Mouse (Mus musculus) thymus, adult 2 months (tissue): ENCODE measurements around the gene Gfra1. TPM values are rescaled to one million over a fixed set of nuclear protein-coding genes. Genes with fewer than 3 reads are reported as not detected.

Source experiments
- DNase-seq: peaks from one replicate; pipeline ENCODE4 v3.0.0; 2021
- H3K27ac ChIP-seq: fragments of 200-500 bp; 2 replicates; pipeline ENCODE4 v1.5.1; 2012; ENCODE audit warnings: low read length, control low read depth; ENCODE audit not compliant: control insufficient read depth, insufficient read depth
- H3K27me3 ChIP-seq: fragments of 200-500 bp; 2 replicates; pipeline ENCODE4 v1.6.1; 2012; ENCODE audit warnings: mild to moderate bottlenecking, low read length, moderate library complexity, mixed read lengths; ENCODE audit not compliant: control insufficient read depth, insufficient read depth
- H3K36me3 ChIP-seq: fragments of 200-500 bp; 2 replicates; pipeline ENCODE4 v1.6.1; 2012; ENCODE audit warnings: mild to moderate bottlenecking, low read length, moderate library complexity; ENCODE audit not compliant: control insufficient read depth, insufficient read depth
- H3K4me1 ChIP-seq: fragments of 200-500 bp; replicated peaks from 2 replicates; pipeline ENCODE4 v1.6.1; 2012; ENCODE audit warnings: low read length; ENCODE audit not compliant: control insufficient read depth, insufficient read depth
- H3K4me3 ChIP-seq: fragments of 200-500 bp; 2 replicates; pipeline ENCODE4 v1.5.1; 2012; ENCODE audit warnings: mild to moderate bottlenecking, low read length, control low read depth, moderate library complexity; ENCODE audit not compliant: control insufficient read depth, insufficient read depth
- CTCF ChIP-seq: fragments of 200-500 bp; IDR thresholded peaks from 2 replicates; pipeline ENCODE4 v1.5.1; 2012; ENCODE audit warnings: mild to moderate bottlenecking, control low read depth, low read length, moderate library complexity, borderline replicate concordance; ENCODE audit not compliant: control insufficient read depth, poor library complexity, insufficient read depth; ENCODE audit errors: extremely low read depth
- POLR2A ChIP-seq: fragments of 200-500 bp; IDR thresholded peaks from 2 replicates; pipeline ENCODE4 v1.6.1; 2012; ENCODE audit warnings: mild to moderate bottlenecking, low read length, control low read depth, moderate library complexity; ENCODE audit not compliant: control insufficient read depth, poor library complexity, insufficient read depth; ENCODE audit errors: extremely low read depth
- WGBS: fragments of 180-500 bp; shearing (Covaris S2); methylation state at CpG from one replicate; pipeline ENCODE4 v1.1.7; 2018; 5-methylcytosine and 5-hydroxymethylcytosine counted together
- polyA plus RNA-seq: library from polyadenylated mRNA; depleted of rRNA; stranded (reverse); fragments of >200 nt; gene quantifications from 2 replicates; pipeline ENCODE4 v1.2.3, GENCODE M21; 2012

Gene Gfra1
- polyA plus RNA-seq, 1 experiment: 7.0 TPM

- no peaks in the 10 kb centered on the region for H3K36me3 ChIP-seq
- TF ChIP-seq POLR2A (no peak), CTCF (no peak)
- DNase-seq: no peak
- H3K4me3 ChIP-seq: no peak overlapping the region
- 96% methylated on average over 6 of the region's 6 CpGs for WGBS
- H3K27ac ChIP-seq: no peak overlapping the region
- no peaks in the 10 kb centered on the region for H3K27me3 ChIP-seq
- no peaks in the 10 kb centered on the region for H3K4me1 ChIP-seq
Observed at GRCm38 (mm10) chr19:58288145-58288544, 167.6 kb downstream of the Gfra1 start.

GRCm38 (mm10) chr19:58275281-58275680 is 180.4 kb downstream of the Gfra1 start:
- WGBS: 77% methylated on average over 9 of the region's 9 CpGs
- H3K27ac ChIP-seq: no peak overlapping the region
- H3K4me3 ChIP-seq: no peak overlapping the region

GRCm38 (mm10) chr19:58271815-58272214 is 183.9 kb downstream of the Gfra1 start:
- H3K27ac ChIP-seq: no peak overlapping the region
- no peak overlapping the region for H3K4me3 ChIP-seq
- WGBS: 96% methylated on average over 8 of the region's 8 CpGs
- no peak for DNase-seq
- no peaks in the 10 kb centered on the region for H3K4me1 ChIP-seq
- no peaks in the 10 kb centered on the region for H3K27me3 ChIP-seq
- no peaks in the 10 kb centered on the region for H3K36me3 ChIP-seq
- TF ChIP-seq CTCF: no peak
- no peak for TF ChIP-seq POLR2A

More at GRCm38 (mm10) chr19:58275281-58275680, 180.4 kb downstream of the Gfra1 start:
- TF ChIP-seq POLR2A (no peak), CTCF (no peak)
- Histone ChIP-seq H3K27me3 (no peaks in the 10 kb centered on the region), H3K36me3 (no peaks in the 10 kb centered on the region), H3K4me1 (no peaks in the 10 kb centered on the region)
- no peak for DNase-seq

DNA sequence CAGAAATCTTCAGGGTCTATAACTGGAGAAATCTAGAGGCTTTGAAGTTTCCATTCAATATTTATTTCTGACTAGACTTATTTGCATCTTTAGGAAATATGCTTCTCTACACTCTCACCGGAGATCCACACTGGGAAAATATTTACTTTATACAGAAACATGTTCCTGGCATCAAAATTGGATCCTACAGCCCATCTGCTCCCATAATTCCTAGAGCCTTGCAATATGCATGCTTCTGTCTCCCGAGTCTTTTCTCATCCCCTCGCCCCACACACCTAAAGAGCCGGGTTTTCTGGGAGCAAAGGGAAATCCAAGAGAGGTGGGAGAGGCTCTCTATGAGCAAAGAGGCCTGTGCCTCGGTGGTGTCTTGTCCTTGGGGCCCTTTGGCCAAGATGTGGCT is 184.9 kb downstream of the Gfra1 start:
- H3K36me3 ChIP-seq: no peaks in the 10 kb centered on the region
- no peak overlapping the region for H3K4me3 ChIP-seq
- WGBS: 95% methylated on average over 5 of the region's 5 CpGs
- no peak overlapping the region for H3K27ac ChIP-seq
- TF ChIP-seq POLR2A (no peak), CTCF (no peak)
- H3K4me1 ChIP-seq: no peaks in the 10 kb centered on the region
- H3K27me3 ChIP-seq: no peaks in the 10 kb centered on the region
- no peak for DNase-seq

- Histone ChIP-seq H3K27me3 (no peaks in the 10 kb centered on the region), H3K4me3 (no peak overlapping the region), H3K36me3 (no peaks in the 10 kb centered on the region), H3K4me1 (no peaks in the 10 kb centered on the region), H3K27ac (no peak overlapping the region)
- DNase-seq: no peak
- TF ChIP-seq CTCF (no peak), POLR2A (no peak)
- 97% methylated on average over 4 of the region's 4 CpGs for WGBS
Observed at GRCm38 (mm10) chr19:58268476-58268875, 187.2 kb downstream of the Gfra1 start.

DNA sequence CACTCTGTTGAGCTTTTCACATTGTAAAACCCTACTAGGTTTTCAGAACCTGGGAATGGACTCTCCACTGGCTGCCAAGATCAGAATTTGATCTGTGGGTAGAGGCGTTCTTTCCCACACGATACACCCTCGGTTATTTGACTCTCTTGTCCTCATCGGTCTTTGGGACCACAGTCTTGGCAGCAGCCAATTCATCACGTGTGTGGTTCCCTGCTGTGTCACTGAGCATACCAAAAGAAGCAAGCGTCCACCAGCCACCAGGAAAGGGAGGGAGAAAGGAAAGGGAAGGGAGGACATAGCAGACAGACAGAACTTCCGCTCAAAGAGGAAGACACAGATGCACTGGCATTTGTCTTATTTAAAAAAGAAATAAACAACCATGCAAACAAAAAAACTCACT is 189.1 kb downstream of the Gfra1 start:
- no peak overlapping the region for H3K4me3 ChIP-seq
- H3K36me3 ChIP-seq: no peaks in the 10 kb centered on the region
- no peak for DNase-seq
- no peak for TF ChIP-seq POLR2A
- no peak for TF ChIP-seq CTCF
- no peak overlapping the region for H3K27ac ChIP-seq
- H3K4me1 ChIP-seq: no peaks in the 10 kb centered on the region
- H3K27me3 ChIP-seq: no peaks in the 10 kb centered on the region
- WGBS: 89% methylated on average over 7 of the region's 7 CpGs

DNA sequence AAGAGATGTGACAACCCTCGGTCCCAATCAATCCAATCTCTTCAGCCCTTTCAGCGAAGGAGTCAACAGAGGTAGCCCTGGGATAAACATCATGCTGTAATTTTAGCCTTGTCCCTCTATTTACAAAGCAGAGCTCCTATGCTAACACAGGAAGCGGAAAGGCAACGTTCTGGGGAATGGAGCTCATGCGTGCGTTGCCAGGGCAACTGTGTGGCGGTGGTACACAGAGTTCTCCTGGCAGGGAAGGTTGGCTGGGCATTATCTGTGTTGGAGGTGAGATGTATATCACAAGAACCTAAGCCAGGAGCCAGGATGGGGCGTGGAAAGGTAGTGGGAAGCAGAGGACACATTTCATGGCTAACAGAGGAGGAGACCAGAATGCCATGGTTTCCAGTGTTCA is 194.8 kb downstream of the Gfra1 start:
- TF ChIP-seq POLR2A (no peak), CTCF (no peak)
- 91% methylated on average over 8 of the region's 8 CpGs for WGBS
- Histone ChIP-seq H3K27me3 (no peaks in the 10 kb centered on the region), H3K4me1 (no peaks in the 10 kb centered on the region), H3K27ac (no peak overlapping the region), H3K4me3 (no peak overlapping the region), H3K36me3 (no peaks in the 10 kb centered on the region)
- no peak for DNase-seq
